Mouse (Mus musculus): ENCODE data around the gene Tfip11.

Gene Tfip11

GRCm38 (mm10) chr5:112323246-112323645, 2.9 kb upstream of the Tfip11 start:
- DNase-seq = no peak

- DNase-seq = peak; percentile 84
Measured at GRCm38 (mm10) chr5:112324637-112325545, 1.3 kb upstream of the Tfip11 start.

DNA sequence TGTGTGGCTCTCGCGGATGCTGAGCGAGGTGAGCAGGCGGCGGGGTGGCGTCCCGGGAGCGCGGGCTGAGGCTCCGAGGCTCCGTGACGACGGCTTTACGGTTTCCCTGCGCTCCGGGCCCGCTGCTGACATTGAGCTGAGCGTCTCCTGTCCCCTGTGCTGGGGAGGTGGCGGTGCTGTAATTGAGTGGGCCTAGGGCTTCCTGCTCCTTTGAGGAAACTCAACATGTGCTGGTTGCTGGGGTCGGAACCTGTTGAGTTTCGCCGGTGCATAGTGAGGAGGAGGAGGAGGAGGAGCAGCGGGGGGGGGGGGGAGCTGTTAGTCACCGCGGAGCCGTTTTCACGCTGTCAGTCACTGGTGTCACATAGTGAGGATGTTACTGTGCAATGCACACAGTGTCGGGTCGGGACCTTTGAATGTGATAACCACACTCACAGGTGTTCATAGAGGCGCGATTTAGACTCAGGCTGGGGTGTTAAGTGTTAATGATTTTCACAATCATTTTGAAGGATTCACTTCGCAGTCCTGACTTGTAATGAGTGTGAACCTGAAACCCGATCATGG, 370 bp downstream of the Tfip11 start:
- no peak for DNase-seq

DNA sequence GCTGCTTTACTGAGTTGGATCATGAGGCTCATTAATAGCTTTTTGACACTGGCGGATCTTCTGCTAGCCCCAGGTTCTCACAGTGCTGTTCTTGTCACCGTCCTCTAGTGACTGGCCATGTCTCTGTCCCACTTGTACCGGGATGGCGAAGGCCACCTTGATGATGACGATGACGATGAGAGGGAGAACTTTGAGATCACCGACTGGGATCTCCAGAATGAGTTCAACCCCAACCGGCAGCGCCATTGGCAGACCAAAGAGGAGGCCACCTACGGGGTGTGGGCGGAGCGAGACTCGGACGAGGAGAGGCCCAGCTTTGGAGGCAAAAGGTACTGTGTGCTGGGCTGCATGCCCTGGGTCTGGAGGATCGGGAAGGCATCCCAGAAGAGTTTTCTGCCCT, 1.7 kb downstream of the Tfip11 start:
- no peak for DNase-seq

- no peak for DNase-seq
Measured at GRCm38 (mm10) chr5:112329805-112330564, 3.8 kb downstream of the Tfip11 start.

- peak; percentile 70 for DNase-seq
Measured at GRCm38 (mm10) chr5:112335473-112335872, 9.3 kb downstream of the Tfip11 start.

GRCm38 (mm10) chr5:112337004-112337403, 10.8 kb downstream of the Tfip11 start:
- DNase-seq = no peak

DNA sequence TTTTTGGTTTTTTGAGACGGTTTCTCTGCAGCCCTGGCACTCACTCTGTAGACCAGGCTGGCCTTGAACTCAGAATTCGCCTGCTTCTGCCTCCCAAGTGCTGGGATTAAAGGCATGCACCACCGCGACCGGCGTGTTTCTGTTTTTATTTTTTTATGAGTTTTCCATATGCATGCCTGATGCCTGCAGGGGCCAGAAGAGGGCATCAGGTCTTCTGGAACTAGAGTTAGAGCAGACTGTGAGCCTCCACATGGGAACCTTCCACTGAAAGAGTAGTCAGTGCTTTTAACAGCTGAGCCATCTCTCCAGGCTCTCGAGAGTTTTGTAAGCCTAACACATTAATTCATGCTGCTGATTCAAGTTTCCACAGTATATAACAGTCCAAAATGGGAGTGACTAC, 13.1 kb downstream of the Tfip11 start:
- DNase-seq = no peak

DNA sequence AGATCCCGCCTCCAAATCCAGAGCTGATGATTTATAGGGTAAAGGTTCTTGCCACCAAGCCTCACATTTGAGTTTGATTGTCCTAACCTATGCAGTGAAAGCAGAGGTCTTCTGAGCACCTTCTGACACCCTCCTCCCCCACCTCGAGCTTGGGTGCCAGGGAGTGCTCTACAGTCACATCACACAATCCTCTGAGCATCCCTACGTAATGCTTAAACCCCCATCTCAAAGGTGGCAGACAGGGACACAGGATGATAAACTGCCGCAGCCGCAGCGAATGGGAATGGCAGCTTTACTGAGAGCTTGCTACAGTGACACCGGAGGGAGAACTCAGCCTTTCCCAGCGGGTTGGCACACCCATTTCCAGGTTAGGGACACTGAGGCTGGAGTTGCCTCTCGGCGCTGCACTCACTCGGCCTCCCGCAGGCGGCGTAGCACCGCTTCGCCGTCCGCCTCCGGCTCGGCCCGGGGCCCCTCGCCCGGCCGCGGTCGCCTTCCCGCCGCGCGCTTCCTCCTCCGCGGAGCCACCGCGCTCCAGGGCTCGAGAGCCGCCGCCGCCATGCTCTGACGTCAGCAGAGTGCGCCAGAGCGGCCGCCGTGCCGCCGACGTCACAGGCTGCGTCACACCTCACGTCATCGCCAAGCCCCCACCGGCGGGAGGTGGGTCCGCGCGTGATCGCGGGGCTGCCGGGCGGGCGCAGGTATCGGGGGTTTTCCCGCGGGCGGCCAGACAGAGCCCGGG, 16.5 kb downstream of the Tfip11 start, which contains the start of the genes Srrd and Hps4:
Gene Srrd (minus strand): TSS at position 578 of the 742 bp plus-strand sequence.
Gene Hps4 (plus strand): TSS at position 621 of the 742 bp plus-strand sequence.
- peak; percentile 82 for DNase-seq

- DNase-seq = peak; percentile 51
Measured at GRCm38 (mm10) chr5:112343205-112343595, 17.0 kb downstream of the Tfip11 start.

DNA sequence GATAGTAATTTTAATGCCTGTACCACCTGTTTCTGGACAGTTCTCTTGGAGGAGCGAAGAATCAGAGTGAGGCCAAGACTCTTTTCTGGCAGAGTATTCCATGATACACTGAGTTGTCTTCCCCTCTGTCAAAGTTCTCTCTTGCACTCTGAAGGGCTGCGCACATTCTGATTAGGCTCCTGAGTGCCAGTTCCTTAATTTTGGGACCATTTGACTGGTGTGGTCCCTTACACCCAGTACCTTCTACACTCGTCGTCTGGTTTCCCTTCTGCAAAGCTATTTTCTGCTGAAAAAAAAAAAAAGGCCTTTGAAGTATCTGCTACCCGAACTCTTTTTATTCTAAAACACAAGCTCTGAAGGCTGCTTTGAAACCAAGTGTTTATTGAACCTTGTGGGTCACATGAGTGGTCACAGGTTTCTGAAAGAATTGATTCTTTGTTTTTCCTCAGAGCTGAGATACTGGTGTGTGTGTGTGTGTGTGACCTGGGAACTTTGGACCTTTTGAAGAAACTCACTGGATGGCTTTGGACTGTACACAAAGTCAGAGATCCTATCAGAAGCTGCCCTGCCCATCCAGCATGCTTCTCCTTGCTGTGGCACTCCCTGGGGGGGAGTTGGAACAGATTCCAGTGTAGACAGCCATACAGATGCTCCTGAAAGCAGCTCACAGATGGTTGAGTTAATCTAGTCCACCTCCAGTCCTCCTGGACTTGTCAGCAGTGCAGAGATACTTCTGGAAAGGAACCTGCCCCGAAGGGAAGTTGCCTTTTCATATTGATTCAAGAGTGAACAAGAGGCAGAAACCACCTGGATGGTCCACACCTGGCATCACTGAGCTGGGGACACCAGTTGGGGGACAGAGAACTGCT, 18.2 kb downstream of the Tfip11 start:
- DNase-seq = no peak

DNA sequence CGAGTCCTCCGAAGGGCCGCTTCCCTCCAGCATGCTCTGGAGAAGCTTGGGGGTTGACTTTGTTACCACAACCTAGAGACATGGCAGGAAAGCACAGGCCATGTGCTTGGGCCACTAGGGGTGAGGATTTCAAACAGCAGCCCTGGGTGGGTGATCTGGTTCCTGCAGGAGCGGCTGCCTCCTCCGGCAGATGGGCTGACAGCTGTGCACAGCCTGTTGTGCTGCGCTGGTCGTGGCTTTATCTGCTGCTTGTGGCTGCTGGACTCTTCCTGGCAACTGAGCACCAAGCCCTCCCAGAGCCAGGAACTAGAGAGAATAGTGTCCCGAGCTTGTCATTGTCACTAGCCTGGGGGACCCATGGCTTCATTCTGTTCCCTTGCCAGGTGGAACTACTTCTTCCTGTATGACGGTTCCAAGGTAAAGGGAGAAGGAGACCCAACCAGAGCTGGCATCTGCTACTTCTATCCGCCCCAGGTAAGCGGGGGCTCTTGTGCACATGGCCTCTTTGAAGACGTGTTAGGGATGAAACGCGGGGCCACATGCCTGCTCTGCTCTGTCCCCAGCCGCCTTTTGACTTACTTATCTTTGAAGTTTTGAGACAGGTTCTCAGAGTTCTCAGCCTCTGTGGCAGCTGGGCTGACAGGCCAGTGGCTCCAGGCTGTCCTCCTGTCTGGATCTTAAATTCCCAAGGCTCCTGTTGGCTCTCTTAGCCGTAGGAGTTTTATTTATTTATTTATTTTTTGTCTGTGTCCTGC, 20.2 kb downstream of the Tfip11 start:
- DNase-seq = no peak

- no peak for DNase-seq
Measured at GRCm38 (mm10) chr5:112349169-112349568, 23.0 kb downstream of the Tfip11 start.

DNA sequence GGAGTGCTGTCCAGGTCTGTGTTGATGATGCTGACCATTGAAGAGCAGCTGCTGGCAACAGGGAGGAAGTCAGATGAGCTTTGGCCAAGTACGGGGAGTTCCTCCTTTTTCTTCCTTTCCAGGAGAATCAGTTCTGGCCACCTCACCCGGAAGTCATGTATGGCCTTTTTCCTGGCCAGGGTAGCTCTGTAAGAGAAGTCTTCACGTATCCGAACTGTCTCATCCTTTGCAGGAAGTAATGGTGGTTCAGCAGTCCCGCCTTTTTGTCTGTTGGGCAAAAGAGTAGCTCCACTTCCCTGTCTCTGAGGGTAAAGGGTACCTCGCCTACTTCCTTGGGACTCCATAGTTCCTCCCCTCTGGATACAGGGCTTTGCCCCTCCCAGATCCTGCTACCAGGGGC, 29.3 kb downstream of the Tfip11 start:
- DNase-seq = peak; percentile 24

DNA sequence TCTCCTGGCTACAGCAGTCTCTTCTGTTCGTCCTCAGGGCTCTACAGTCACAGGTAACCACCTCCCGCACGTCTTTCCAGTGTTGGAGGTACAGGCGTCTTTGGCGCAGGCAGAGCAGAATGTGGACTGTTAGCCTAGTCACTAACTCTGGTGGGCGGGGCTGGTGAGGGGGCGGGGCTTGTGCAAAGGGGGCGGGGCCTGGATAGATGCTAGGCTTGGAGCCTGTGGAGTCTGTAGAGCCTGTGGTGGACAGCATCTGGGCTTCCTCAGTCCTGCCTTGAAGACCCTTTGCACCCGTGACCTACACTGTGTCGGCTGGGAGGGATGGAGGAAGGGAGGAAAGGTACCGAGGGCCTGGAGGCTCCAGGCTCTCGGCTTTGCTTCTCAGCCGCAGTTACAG, 29.8 kb downstream of the Tfip11 start, which contains the start of gene Gm6583:
Gene Gm6583 (minus strand): TSS at position 124 of the 400 bp plus-strand sequence.
- no peak for DNase-seq

DNA sequence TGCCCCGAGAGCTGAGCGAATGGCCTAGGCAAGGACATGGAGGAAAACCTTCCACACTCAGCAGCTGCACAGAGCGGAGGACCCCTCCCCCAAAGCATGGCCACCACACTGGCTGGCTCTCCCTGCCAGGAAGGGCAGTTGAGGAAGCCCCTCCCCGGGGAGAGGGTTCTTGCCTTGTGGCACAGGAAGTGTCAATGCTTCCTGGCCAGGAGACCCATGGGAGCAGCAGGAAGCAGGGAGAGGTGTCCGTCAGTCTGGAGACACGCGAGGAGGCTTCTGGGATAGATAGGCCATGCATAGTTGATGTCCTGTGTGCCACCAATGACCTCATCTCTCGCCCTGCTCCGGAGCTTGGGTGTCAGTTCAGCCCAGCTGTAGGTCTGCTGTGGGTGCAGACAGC, 30.2 kb downstream of the Tfip11 start:
- DNase-seq = peak; percentile 53

GRCm38 (mm10) chr5:112359520-112359919, 33.4 kb downstream of the Tfip11 start:
- DNase-seq = no peak

- DNase-seq = no peak
Measured at GRCm38 (mm10) chr5:112360077-112360476, 33.9 kb downstream of the Tfip11 start.

- no peak for DNase-seq
Measured at GRCm38 (mm10) chr5:112364184-112364797, 38.1 kb downstream of the Tfip11 start.

DNA sequence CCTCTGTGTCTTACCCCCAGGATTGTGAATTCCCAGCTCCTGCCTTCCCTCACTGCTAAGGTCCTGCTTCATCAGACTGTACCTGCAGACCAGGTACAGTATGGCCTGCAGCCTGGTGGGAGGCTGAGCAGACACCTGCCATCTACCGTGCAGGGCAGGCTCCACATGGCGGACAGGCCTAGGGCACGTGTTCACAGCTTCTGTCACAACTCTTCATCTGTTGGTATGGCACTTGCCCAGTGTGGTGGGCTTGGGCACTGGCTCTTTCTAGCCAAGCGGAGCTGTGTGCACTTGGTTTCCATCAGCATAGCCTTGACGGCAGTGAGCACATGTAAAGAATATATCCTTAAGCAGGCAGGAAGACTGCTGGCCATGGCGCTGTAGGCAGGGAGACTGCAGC, 40.7 kb downstream of the Tfip11 start:
- no peak for DNase-seq

Data from lung, postnatal 36 days (tissue).